Mouse (Mus musculus) embryonic facial prominence, embryonic 11.5 days (tissue): Measurements from ENCODE around the gene Entpd8. TPM values are rescaled to one million over a fixed set of nuclear protein-coding genes. Genes with fewer than 3 reads are reported as not detected.

Experiments
- ATAC-seq: fragments of 200-750 bp; cut with Nextera tagmentation; replicated peaks from 2 replicates; pipeline ENCODE4 v1.8.0; 2017; ENCODE audit warnings: low read depth; ENCODE audit not compliant: insufficient number of reproducible peaks, low FRiP score, low TSS enrichment
- DNase-seq: peaks from one replicate; pipeline ENCODE4 v3.0.0-alpha.2; 2015; ENCODE audit warnings: low spot score
- H3K27ac ChIP-seq: fragments of 300-500 bp; sonication (generic); replicated peaks from 2 replicates; pipeline ENCODE4 v1.5.1; 2014; ENCODE audit warnings: mild to moderate bottlenecking, low read depth, low read length, control low read depth
- H3K27me3 ChIP-seq: fragments of 300-500 bp; sonication (generic); 2 replicates; pipeline ENCODE4 v1.6.1; 2014; ENCODE audit warnings: mild to moderate bottlenecking, low read length, moderate library complexity, mixed read lengths; ENCODE audit not compliant: control insufficient read depth, insufficient read depth
- H3K36me3 ChIP-seq: fragments of 300-500 bp; sonication (generic); replicated peaks from 2 replicates; pipeline ENCODE4 v1.6.1; 2014; ENCODE audit warnings: low read depth, mild to moderate bottlenecking, low read length, moderate library complexity, mixed read lengths; ENCODE audit not compliant: control insufficient read depth, insufficient read depth
- H3K4me1 ChIP-seq: fragments of 300-500 bp; sonication (generic); 2 replicates; pipeline ENCODE4 v1.6.1; 2014; ENCODE audit warnings: low read length, mixed read lengths; ENCODE audit not compliant: control insufficient read depth, insufficient read depth
- H3K4me2 ChIP-seq: fragments of 300-500 bp; sonication (generic); 2 replicates; pipeline ENCODE4 v1.6.1; 2014; ENCODE audit warnings: low read depth, mild to moderate bottlenecking, control low read depth, low read length, moderate library complexity
- H3K4me3 ChIP-seq: fragments of 300-500 bp; sonication (generic); 2 replicates; pipeline ENCODE4 v1.5.1; 2014; ENCODE audit warnings: low read depth, low read length, control low read depth
- H3K9ac ChIP-seq: fragments of 300-500 bp; sonication (generic); replicated peaks from 2 replicates; pipeline ENCODE4 v1.6.1; 2014; ENCODE audit warnings: mild to moderate bottlenecking, control low read depth, low read length
- H3K9me3 ChIP-seq: fragments of 300-500 bp; sonication (generic); replicated peaks from 2 replicates; pipeline ENCODE4 v1.6.1; 2016; ENCODE audit warnings: mild to moderate bottlenecking, low read length, inconsistent platforms, mixed read lengths; ENCODE audit not compliant: control insufficient read depth
- WGBS: fragments of 180-500 bp; shearing (Covaris S2); extraction: QIAGEN DNeasy Blood & Tissue Kit; methylation state at CpG from one replicate; pipeline ENCODE4 v1.1.7; 2014; 5-methylcytosine and 5-hydroxymethylcytosine counted together
- polyA plus RNA-seq: library from polyadenylated mRNA; unstranded; fragments of >200 nt; fragmentation: Nextera tagmentation; extraction: Ambion mirVana; gene quantifications from 2 replicates; pipeline ENCODE4 v1.2.1, GENCODE M21; 2014

Entpd8 gene
- polyA plus RNA-seq, 1 experiment from 2014 or later = not detected

DNA sequence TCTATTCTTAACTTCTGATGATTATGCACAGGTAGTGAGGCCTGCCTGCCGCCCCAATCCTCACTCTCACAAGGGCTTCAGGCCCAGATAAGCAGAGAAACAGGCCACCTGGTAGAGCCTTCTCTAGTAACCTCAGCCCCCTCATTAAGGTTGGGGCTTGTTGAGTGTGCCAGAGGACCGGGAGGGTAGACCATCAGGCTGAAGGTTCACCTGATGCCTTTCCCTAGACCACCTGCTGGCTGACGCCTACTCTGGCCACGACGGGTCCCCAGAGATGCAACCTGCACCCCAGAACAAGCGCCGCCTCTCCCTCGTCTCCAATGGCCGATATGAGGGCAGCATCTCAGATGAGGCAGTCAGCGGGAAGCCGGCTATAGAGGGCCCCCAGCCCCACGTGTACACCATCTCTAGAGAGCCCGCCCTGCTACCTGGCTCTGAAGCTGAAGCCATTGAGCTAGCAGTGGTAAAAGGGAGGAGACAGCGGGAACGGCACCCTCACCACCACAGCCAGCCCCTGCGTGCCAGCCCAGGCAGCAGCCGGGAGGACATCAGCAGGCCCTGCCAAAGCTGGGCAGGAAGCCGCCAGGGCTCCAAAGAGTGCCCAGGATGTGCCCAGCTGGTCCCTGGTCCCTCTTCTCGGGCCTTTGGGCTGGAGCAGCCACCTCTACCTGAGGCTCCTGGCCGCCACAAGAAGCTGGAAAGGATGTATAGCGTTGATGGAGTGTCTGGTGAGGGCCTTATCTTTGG is 24.5 kb upstream of the Entpd8 start:
- H3K36me3 ChIP-seq = no peaks in the 10 kb centered on the region
- 91% methylated on average over 21 of the region's 21 CpGs for WGBS
- peak overlapping the region; percentile 81 for H3K4me3 ChIP-seq
- DNase-seq (no peak), ATAC-seq (no peak)
- peak overlapping the region; percentile 82 for H3K4me2 ChIP-seq
- no peaks in the 10 kb centered on the region for H3K9me3 ChIP-seq
- H3K27ac ChIP-seq = no peak overlapping the region
- H3K9ac ChIP-seq = no peak overlapping the region; the same call in 1 of the 2 replicates
- peaks cover 4% of the 10 kb centered on the region; the same call in 1 of the 2 replicates for H3K4me1 ChIP-seq
- H3K27me3 ChIP-seq = no peaks in the 10 kb centered on the region

DNA sequence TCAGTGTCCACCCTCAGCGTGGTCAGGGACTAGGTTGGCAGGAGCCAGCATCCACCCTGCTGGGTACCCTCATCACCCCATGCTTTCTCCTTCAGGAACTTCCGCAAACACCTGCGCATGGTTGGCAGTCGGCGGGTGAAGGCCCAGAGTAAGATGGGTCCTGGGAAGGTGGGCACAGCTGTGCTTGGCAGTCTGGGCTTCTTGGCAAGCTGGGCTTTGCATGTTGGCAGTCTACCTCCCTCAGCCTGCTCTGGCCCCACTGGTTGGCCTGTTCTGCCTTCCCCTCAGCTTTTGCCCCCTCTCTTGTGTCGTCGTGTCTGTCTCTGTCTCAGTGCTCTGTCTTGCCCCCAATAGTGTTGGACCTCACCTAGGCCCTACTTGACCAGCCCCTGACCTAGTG is 21.2 kb upstream of the Entpd8 start:
- DNase-seq (no peak), ATAC-seq (no peak)
- H3K27ac ChIP-seq = no peak overlapping the region
- WGBS = 88% methylated on average over 7 of the region's 7 CpGs
- H3K4me2 ChIP-seq = no peak overlapping the region
- H3K9ac ChIP-seq = no peak overlapping the region
- H3K27me3 ChIP-seq = no peaks in the 10 kb centered on the region
- no peak overlapping the region for H3K4me3 ChIP-seq
- no peaks in the 10 kb centered on the region for H3K36me3 ChIP-seq
- H3K4me1 ChIP-seq = peaks cover 4% of the 10 kb centered on the region; the same call in 1 of the 2 replicates
- H3K9me3 ChIP-seq = no peaks in the 10 kb centered on the region

DNA sequence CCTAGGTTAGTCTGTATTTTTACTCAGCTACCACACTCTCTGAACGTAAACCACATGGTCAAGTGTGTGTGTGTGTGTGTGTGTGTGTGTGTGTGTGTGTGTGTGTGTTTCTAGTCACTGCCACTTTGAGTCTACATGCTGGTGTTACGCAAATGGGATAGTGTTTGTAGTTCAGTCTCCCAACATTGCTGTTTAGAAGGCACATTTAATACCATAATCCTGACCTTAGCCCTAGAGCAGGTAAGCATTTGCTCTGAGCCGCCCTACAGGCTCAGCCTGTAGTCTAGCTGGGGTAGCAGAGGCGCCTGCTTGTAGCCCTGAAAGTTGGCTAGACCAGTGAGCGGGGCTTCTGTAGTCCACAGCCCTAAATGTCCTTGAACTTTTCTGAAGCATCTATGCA is 16.6 kb upstream of the Entpd8 start:
- no peak overlapping the region for H3K4me3 ChIP-seq
- H3K9ac ChIP-seq = no peak overlapping the region
- no peak overlapping the region for H3K27ac ChIP-seq
- no peaks in the 10 kb centered on the region for H3K27me3 ChIP-seq
- H3K4me2 ChIP-seq = no peak overlapping the region
- H3K36me3 ChIP-seq = no peaks in the 10 kb centered on the region
- no peaks in the 10 kb centered on the region for H3K9me3 ChIP-seq
- WGBS = 92% methylated on average over 5 of the region's 5 CpGs
- no peaks in the 10 kb centered on the region for H3K4me1 ChIP-seq
- ATAC-seq = no peak
- DNase-seq = no peak

DNA sequence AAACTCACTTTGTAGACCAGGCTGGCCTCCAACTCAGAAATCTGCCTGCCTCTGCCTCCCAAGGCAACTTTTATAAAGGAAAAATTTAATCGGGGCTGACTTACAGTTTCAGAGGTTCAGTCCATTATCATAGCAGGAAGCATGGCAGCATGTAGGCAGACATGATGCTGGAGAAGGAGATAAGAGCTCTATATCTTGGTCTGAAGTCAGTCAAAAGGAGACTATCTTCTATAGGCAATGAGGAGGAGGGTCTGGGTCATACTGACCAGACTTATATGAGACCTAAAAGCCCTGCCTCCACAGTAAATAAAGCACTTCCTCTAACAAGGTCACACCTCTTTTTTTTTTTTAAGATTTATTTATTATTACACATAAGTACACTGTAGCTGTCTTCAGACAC is 15.8 kb upstream of the Entpd8 start:
- no peaks in the 10 kb centered on the region for H3K4me1 ChIP-seq
- DNase-seq = no peak
- no peak for ATAC-seq
- H3K27me3 ChIP-seq = no peaks in the 10 kb centered on the region
- H3K27ac ChIP-seq = no peak overlapping the region
- no peak overlapping the region for H3K4me2 ChIP-seq
- H3K9ac ChIP-seq = no peak overlapping the region
- H3K4me3 ChIP-seq = no peak overlapping the region
- no peaks in the 10 kb centered on the region for H3K9me3 ChIP-seq
- no peaks in the 10 kb centered on the region for H3K36me3 ChIP-seq
- 91% methylated on average over 1 of the region's 1 CpGs for WGBS

DNA sequence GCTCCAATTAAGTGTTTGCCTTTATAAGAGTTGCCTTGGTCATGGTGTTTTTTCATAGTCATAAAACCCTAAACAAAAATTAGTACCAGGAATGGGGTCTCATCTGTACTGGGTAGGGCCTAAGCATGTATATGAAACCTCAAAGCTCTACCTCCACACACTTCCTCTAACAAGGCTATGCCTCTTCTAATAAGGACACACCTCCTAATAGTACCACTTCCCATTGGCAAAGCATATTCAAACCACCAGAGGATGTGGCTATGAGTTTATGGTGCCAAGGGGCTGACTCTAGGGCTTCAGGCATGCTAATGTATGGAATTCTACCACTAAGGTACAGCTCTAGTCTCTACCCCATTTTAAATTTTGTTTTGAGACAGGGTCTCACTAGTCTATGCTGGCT is 14.6 kb upstream of the Entpd8 start:
- Histone ChIP-seq H3K9me3 (no peaks in the 10 kb centered on the region), H3K9ac (no peak overlapping the region), H3K4me1 (no peaks in the 10 kb centered on the region), H3K27me3 (no peaks in the 10 kb centered on the region), H3K4me3 (no peak overlapping the region), H3K27ac (no peak overlapping the region), H3K36me3 (no peaks in the 10 kb centered on the region), H3K4me2 (no peak overlapping the region)
- ATAC-seq (no peak), DNase-seq (no peak)

DNA sequence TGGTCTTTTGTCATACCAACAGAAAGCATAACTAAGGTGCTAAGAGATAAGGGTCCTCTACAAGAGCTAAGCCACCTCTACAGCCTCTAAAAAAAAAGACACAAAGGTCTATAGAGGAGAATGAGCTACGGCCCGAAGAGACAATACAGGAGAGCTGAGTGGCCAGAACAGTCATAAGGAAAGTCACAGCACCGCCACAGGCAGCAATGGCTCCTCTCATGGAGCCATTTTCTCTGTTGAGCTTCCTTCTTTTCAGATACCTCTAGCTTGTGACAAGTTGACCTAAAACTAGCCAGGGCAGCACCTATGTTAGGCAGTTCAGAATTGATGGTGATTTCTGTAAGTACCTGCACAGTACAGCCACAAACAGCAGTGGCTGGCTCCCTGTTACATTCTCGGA is 13.6 kb upstream of the Entpd8 start:
- no peak for ATAC-seq
- no peaks in the 10 kb centered on the region for H3K4me1 ChIP-seq
- WGBS = 72% methylated on average over 4 of the region's 4 CpGs

DNA sequence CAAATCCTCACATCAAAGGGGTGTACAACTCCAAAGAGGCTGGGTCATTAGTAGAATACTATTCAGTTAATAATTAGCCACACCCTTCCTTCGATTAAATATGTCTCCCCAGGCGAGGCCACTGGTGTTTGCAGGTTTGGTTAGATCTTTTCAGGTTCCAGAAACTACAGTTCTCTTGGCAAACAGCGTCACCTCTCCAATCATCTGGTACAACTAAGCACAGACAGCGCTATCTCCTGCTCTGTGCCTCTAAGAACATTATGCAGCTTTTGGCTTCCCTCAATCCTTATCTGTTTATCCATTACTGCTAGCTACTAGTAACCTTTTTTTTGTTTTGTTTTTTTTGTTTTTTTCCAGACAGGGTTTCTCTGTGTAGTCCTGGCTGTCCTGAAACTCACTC is 10.6 kb upstream of the Entpd8 start:
- H3K36me3 ChIP-seq = no peaks in the 10 kb centered on the region
- H3K4me3 ChIP-seq = no peak overlapping the region
- no peaks in the 10 kb centered on the region for H3K27me3 ChIP-seq
- no peak overlapping the region for H3K27ac ChIP-seq
- no peak for DNase-seq
- no peaks in the 10 kb centered on the region for H3K9me3 ChIP-seq
- H3K4me2 ChIP-seq = no peak overlapping the region
- 78% methylated on average over 4 of the region's 4 CpGs for WGBS
- no peaks in the 10 kb centered on the region for H3K4me1 ChIP-seq
- H3K9ac ChIP-seq = no peak overlapping the region
- ATAC-seq = no peak

More for the DNA sequence above, 13.6 kb upstream of the Entpd8 start:
- H3K4me3 ChIP-seq = no peak overlapping the region
- DNase-seq = no peak
- H3K9me3 ChIP-seq = no peaks in the 10 kb centered on the region
- H3K4me2 ChIP-seq = no peak overlapping the region
- H3K36me3 ChIP-seq = no peaks in the 10 kb centered on the region
- H3K9ac ChIP-seq = no peak overlapping the region
- H3K27me3 ChIP-seq = no peaks in the 10 kb centered on the region
- H3K27ac ChIP-seq = no peak overlapping the region

DNA sequence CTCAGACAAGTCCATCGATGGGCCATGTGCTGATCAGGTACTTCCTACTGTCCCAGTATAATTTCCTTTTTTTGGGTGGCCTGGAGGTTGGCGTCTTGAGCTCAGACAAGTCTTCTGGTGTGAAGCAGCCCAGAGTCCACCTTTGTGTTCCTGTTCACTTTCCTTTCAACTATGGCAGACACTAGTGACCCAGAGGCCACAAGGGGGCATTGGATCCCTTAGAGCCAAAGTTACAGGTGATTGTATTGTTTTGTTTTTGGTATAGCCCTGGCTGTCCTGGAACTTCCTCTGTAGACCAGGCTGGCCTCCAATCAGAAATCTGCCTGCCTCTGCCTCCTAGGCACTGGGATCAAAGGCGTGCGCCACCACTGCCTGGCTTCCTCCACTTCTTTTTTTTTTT is 7.7 kb upstream of the Entpd8 start:
- H3K36me3 ChIP-seq = no peaks in the 10 kb centered on the region
- H3K27me3 ChIP-seq = no peaks in the 10 kb centered on the region
- 88% methylated on average over 4 of the region's 4 CpGs for WGBS
- H3K9ac ChIP-seq = no peak overlapping the region
- H3K27ac ChIP-seq = no peak overlapping the region
- DNase-seq = no peak
- H3K9me3 ChIP-seq = no peaks in the 10 kb centered on the region
- H3K4me1 ChIP-seq = no peaks in the 10 kb centered on the region
- no peak for ATAC-seq
- H3K4me3 ChIP-seq = no peak overlapping the region
- H3K4me2 ChIP-seq = no peak overlapping the region
